ENCODE assay signal across 8 mouse cellular contexts in genomic region chr8:120100388-120101067, GRCm38 (mm10). TPM values are rescaled to one million over a fixed set of nuclear protein-coding genes. Genes with fewer than 3 reads are reported as not detected.
DNase-seq lines count a peak whose midpoint lies in the region; ATAC-seq and TF ChIP-seq lines count a peak whose summit lies in the region.

No protein-coding gene starts in this region.

- H3K4me3 ChIP-seq in left cerebral cortex, adult 2 months = peak overlapping the region; percentile 96
- peak overlapping the region; percentile 89 for H3K4me3 ChIP-seq in bone marrow macrophage, adult 2 months (ENCODE audit: insufficient read depth, low read length)
- peak overlapping the region; percentile 66 for H3K4me3 ChIP-seq in hindbrain, embryonic 11.5 days (ENCODE audit: low read depth, low read length)
- peak overlapping the region; percentile 96 for H3K4me3 ChIP-seq in midbrain, embryonic 13.5 days (replicated peaks)

- no peak for DNase-seq in left cerebral cortex, adult 2 months (ENCODE audit: extremely low spot score in 1 of 2, low spot score in 2 of 2)
- DNase-seq in left cerebral cortex, adult 18-20 months (ENCODE audit: low spot score in 2 of 2) = no peak
- no peak for DNase-seq in hindbrain, embryonic 11.5 days (ENCODE audit: low spot score)
- no peak for DNase-seq in ovary, postnatal 36 days (ENCODE audit: low spot score)
- DNase-seq in right cerebral cortex, postnatal 4 days = no peak
- DNase-seq in thymus, postnatal 0 days (ENCODE audit: low spot score) = no peak

- ATAC-seq in hindbrain, embryonic 11.5 days (ENCODE audit: low FRiP score) = no peak
- peak; percentile 19; the same call in 1 of the 2 replicates for ATAC-seq in midbrain, embryonic 13.5 days

- H3K4me2 ChIP-seq in hindbrain, embryonic 11.5 days (replicated peaks; ENCODE audit: low read depth, low read length) = peak overlapping the region; percentile 88
- peak overlapping the region; percentile 91 for H3K4me2 ChIP-seq in midbrain, embryonic 13.5 days (replicated peaks)

- H3K27ac ChIP-seq in left cerebral cortex, adult 2 months = peak overlapping the region; percentile 95
- H3K27ac ChIP-seq in bone marrow macrophage, adult 2 months (ENCODE audit: insufficient read depth, low read depth, low read length) = peak overlapping the region; percentile 85
- H3K27ac ChIP-seq in hindbrain, embryonic 11.5 days (ENCODE audit: low read depth, low read length) = peak overlapping the region; percentile 82; the same call in 1 of the 2 replicates
- peak overlapping the region; percentile 91 for H3K27ac ChIP-seq in midbrain, embryonic 13.5 days

- H3K36me3 ChIP-seq in hindbrain, embryonic 11.5 days (ENCODE audit: control insufficient read depth, insufficient read depth, low read length) = no peaks in the 10 kb centered on the region
- H3K36me3 ChIP-seq in midbrain, embryonic 13.5 days = no peaks in the 10 kb centered on the region; the same call in none of the 2 replicates

- no peaks in the 10 kb centered on the region for H3K9me3 ChIP-seq in hindbrain, embryonic 11.5 days (ENCODE audit: control insufficient read depth, low read length)
- H3K9me3 ChIP-seq in midbrain, embryonic 13.5 days = no peaks in the 10 kb centered on the region

- peak overlapping the region; percentile 66 for H3K9ac ChIP-seq in hindbrain, embryonic 11.5 days (ENCODE audit: low read depth, low read length)
- peak overlapping the region; percentile 95 for H3K9ac ChIP-seq in midbrain, embryonic 13.5 days (replicated peaks)

- no peak for TF ChIP-seq POLR2A in bone marrow macrophage, adult 2 months (IDR thresholded peaks at IDR 0.05; ENCODE audit: borderline replicate concordance, low read depth, low read length)

- TF ChIP-seq CTCF in left cerebral cortex, adult 2 months (IDR thresholded peaks at IDR 0.05) = no peak
- no peak for TF ChIP-seq CTCF in bone marrow macrophage, adult 2 months (IDR thresholded peaks at IDR 0.05; ENCODE audit: low read depth, low read length)

- intact Hi-C loops in left cerebral cortex, adult 2 months (cut with DNase I) = no loop called here

- WGBS in hindbrain, embryonic 11.5 days = 7% methylated on average over 24 of the region's 25 CpGs
- WGBS in midbrain, embryonic 13.5 days = 7% methylated on average over 24 of the region's 25 CpGs

- H3K27me3 ChIP-seq in hindbrain, embryonic 11.5 days (ENCODE audit: control insufficient read depth, insufficient read depth, low read length) = no peaks in the 10 kb centered on the region
- H3K27me3 ChIP-seq in midbrain, embryonic 13.5 days = no peaks in the 10 kb centered on the region

- H3K4me1 ChIP-seq in bone marrow macrophage, adult 2 months (ENCODE audit: control insufficient read depth, insufficient read depth, low read length) = peaks cover 54% of the 10 kb centered on the region
- H3K4me1 ChIP-seq in hindbrain, embryonic 11.5 days (replicated peaks; ENCODE audit: control insufficient read depth, insufficient read depth, low read length) = peaks cover 2% of the 10 kb centered on the region; the same call in 1 of the 2 replicates
- peaks cover 44% of the 10 kb centered on the region for H3K4me1 ChIP-seq in midbrain, embryonic 13.5 days (replicated peaks)

RNA-seq across cellular contexts. Expression of gene Zdhhc7, which starts 0.8 kb away (rescaled TPM):
- 10 to 100 TPM; 33.5 to 38.5 TPM for total RNA-seq in left cerebral cortex, adult 2 months (2021)
- total RNA-seq in left cerebral cortex, adult 18-20 months (2021) = 10 to 100 TPM; 37.3 to 37.9 TPM
- 33.5 and 36.9 TPM in 2 replicates for polyA plus RNA-seq in bone marrow macrophage, adult 2 months (2012; ENCODE audit: insufficient read depth, insufficient read length, missing spikeins)
- polyA plus RNA-seq in hindbrain, embryonic 11.5 days (2014; fragmentation: Nextera tagmentation; extraction: Ambion mirVana) = 24.6 and 25.2 TPM in 2 replicates
- polyA plus RNA-seq in midbrain, embryonic 13.5 days (2015; fragmentation: Nextera tagmentation; extraction: Ambion mirVana) = 28.3 and 30.2 TPM in 2 replicates
- 30.6 and 35.9 TPM in 2 replicates for polyA plus RNA-seq in thymus, postnatal 0 days (2015; fragmentation: Nextera tagmentation; extraction: Ambion mirVana)

RNA-seq across cellular contexts. Expression of gene 6430548M08Rik, which starts 13.4 kb away (rescaled TPM):
- total RNA-seq in left cerebral cortex, adult 2 months (2021) = 100 to 1,000 TPM; 234 to 249 TPM
- 100 to 1,000 TPM; 247 to 294 TPM for total RNA-seq in left cerebral cortex, adult 18-20 months (2021)
- 40.4 and 43.2 TPM in 2 replicates for polyA plus RNA-seq in bone marrow macrophage, adult 2 months (2012; ENCODE audit: insufficient read depth, insufficient read length, missing spikeins)
- 9.8 and 11.2 TPM in 2 replicates for polyA plus RNA-seq in hindbrain, embryonic 11.5 days (2014; fragmentation: Nextera tagmentation; extraction: Ambion mirVana)
- 23.1 and 23.3 TPM in 2 replicates for polyA plus RNA-seq in midbrain, embryonic 13.5 days (2015; fragmentation: Nextera tagmentation; extraction: Ambion mirVana)
- polyA plus RNA-seq in thymus, postnatal 0 days (2015; fragmentation: Nextera tagmentation; extraction: Ambion mirVana) = 2.0 and 2.3 TPM in 2 replicates
